Mouse (Mus musculus) embryonic facial prominence, embryonic 15.5 days (tissue): ENCODE measurements around the gene Diexf. TPM values are rescaled to one million over a fixed set of nuclear protein-coding genes. Genes with fewer than 3 reads are reported as not detected.

ENCODE experiments used
- ATAC-seq: fragments of 200-750 bp; cut with Nextera tagmentation; 2 replicates; pipeline ENCODE4 v1.8.0; 2017; ENCODE audit warnings: low read depth, moderate TSS enrichment; ENCODE audit not compliant: insufficient number of reproducible peaks, low FRiP score, low TSS enrichment
- H3K27ac ChIP-seq: fragments of 300-500 bp; sonication (generic); replicated peaks from 2 replicates; pipeline ENCODE4 v1.5.1; 2015; ENCODE audit warnings: mild to moderate bottlenecking, inconsistent platforms
- H3K27me3 ChIP-seq: fragments of 300-500 bp; sonication (generic); 2 replicates; pipeline ENCODE4 v1.6.1; 2015; ENCODE audit warnings: inconsistent platforms
- H3K36me3 ChIP-seq: fragments of 300-500 bp; sonication (generic); 2 replicates; pipeline ENCODE4 v1.6.1; 2015; ENCODE audit warnings: mild to moderate bottlenecking, inconsistent platforms
- H3K4me1 ChIP-seq: fragments of 300-500 bp; sonication (generic); 2 replicates; pipeline ENCODE4 v1.6.1; 2015; ENCODE audit warnings: inconsistent platforms
- H3K4me2 ChIP-seq: fragments of 300-500 bp; sonication (generic); replicated peaks from 2 replicates; pipeline ENCODE4 v1.6.1; 2015; ENCODE audit warnings: mild to moderate bottlenecking, inconsistent platforms
- H3K4me3 ChIP-seq: fragments of 300-500 bp; sonication (generic); replicated peaks from 2 replicates; pipeline ENCODE4 v1.5.1; 2015; ENCODE audit warnings: mild to moderate bottlenecking, inconsistent platforms
- H3K9ac ChIP-seq: fragments of 300-500 bp; sonication (generic); 2 replicates; pipeline ENCODE4 v1.6.1; 2015; ENCODE audit warnings: inconsistent platforms
- H3K9me3 ChIP-seq: fragments of 300-500 bp; sonication (generic); replicated peaks from 2 replicates; pipeline ENCODE4 v1.6.1; 2016; ENCODE audit warnings: inconsistent platforms
- WGBS: fragments of 180-500 bp; shearing (Covaris S2); methylation state at CpG from one replicate; pipeline ENCODE4 v1.1.7; 2015; 5-methylcytosine and 5-hydroxymethylcytosine counted together
- polyA plus RNA-seq: library from polyadenylated mRNA; unstranded; fragments of >200 nt; fragmentation: Nextera tagmentation; extraction: Ambion mirVana; gene quantifications from 2 replicates; pipeline ENCODE4 v1.2.1, GENCODE M21; 2015

The Diexf gene
- 8.2 and 8.6 TPM in 2 replicates for polyA plus RNA-seq

GRCm38 (mm10) chr1:193129786-193130455 lies at the start of gene Diexf:
Diexf (minus strand) TSS chr1:193130272.
- H3K36me3 ChIP-seq: peaks cover 19% of the 10 kb centered on the region
- ATAC-seq: peak; percentile 86
- H3K27ac ChIP-seq: 0 out of 2 replicates have a peak within 1 kb of the TSS, but pooled peaks have one; percentile 36
- H3K27me3 ChIP-seq: no peaks in the 10 kb centered on the region
- under 1% methylated on average over 61 of the region's 61 CpGs for WGBS
- H3K9me3 ChIP-seq: no peaks in the 10 kb centered on the region
- peak within 1 kb of the TSS; percentile 69 for H3K4me2 ChIP-seq
- H3K4me1 ChIP-seq: peaks cover 13% of the 10 kb centered on the region
- peak within 1 kb of the TSS; percentile 96 for H3K4me3 ChIP-seq
- H3K9ac ChIP-seq: peak within 1 kb of the TSS; percentile 90

- Histone ChIP-seq H3K27ac (peak overlapping the region; percentile 87; the same call in 1 of the 2 replicates), H3K4me3 (peak overlapping the region; percentile 71), H3K36me3 (no peaks in the 10 kb centered on the region), H3K9me3 (no peaks in the 10 kb centered on the region), H3K4me1 (peaks cover 31% of the 10 kb centered on the region), H3K27me3 (no peaks in the 10 kb centered on the region), H3K4me2 (peak overlapping the region; percentile 71), H3K9ac (peak overlapping the region; percentile 68; the same call in 1 of the 2 replicates)
- no peak for ATAC-seq
- 89% methylated on average over 13 of the region's 13 CpGs for WGBS
Observed at GRCm38 (mm10) chr1:193174143-193174733, 44.2 kb upstream of the Diexf start.

GRCm38 (mm10) chr1:193173810-193174129 lies 43.7 kb upstream of the Diexf start:
- Histone ChIP-seq H3K4me3 (peak overlapping the region; percentile 71), H3K4me2 (peak overlapping the region; percentile 71), H3K9me3 (no peaks in the 10 kb centered on the region), H3K9ac (peak overlapping the region; percentile 68), H3K4me1 (peaks cover 35% of the 10 kb centered on the region), H3K27ac (peak overlapping the region; percentile 87), H3K36me3 (no peaks in the 10 kb centered on the region), H3K27me3 (no peaks in the 10 kb centered on the region)
- ATAC-seq: no peak
- WGBS: 18% methylated on average over 9 of the region's 9 CpGs

- H3K36me3 ChIP-seq: no peaks in the 10 kb centered on the region
- H3K27me3 ChIP-seq: no peaks in the 10 kb centered on the region
- WGBS: 1% methylated on average over 48 of the region's 48 CpGs
- H3K4me2 ChIP-seq: peak overlapping the region; percentile 71
- H3K4me3 ChIP-seq: peak overlapping the region; percentile 71
- peak; percentile 98 for ATAC-seq
- H3K9ac ChIP-seq: peak overlapping the region; percentile 74
- H3K27ac ChIP-seq: peak overlapping the region; percentile 87
- H3K9me3 ChIP-seq: no peaks in the 10 kb centered on the region
- H3K4me1 ChIP-seq: peaks cover 33% of the 10 kb centered on the region
Observed at GRCm38 (mm10) chr1:193172991-193173809, 43.1 kb upstream of the Diexf start.

- Histone ChIP-seq H3K9ac (no peak overlapping the region), H3K4me2 (no peak overlapping the region), H3K27ac (no peak overlapping the region), H3K36me3 (no peaks in the 10 kb centered on the region), H3K4me3 (no peak overlapping the region), H3K27me3 (no peaks in the 10 kb centered on the region), H3K9me3 (no peaks in the 10 kb centered on the region), H3K4me1 (peaks cover 27% of the 10 kb centered on the region)
- ATAC-seq: no peak
- 57% methylated on average over 2 of the region's 2 CpGs for WGBS
Observed at GRCm38 (mm10) chr1:193169856-193170255, 39.8 kb upstream of the Diexf start.

GRCm38 (mm10) chr1:193169228-193169627 lies 39.2 kb upstream of the Diexf start:
- Histone ChIP-seq H3K27ac (no peak overlapping the region), H3K4me3 (no peak overlapping the region), H3K9me3 (no peaks in the 10 kb centered on the region), H3K36me3 (no peaks in the 10 kb centered on the region), H3K4me2 (no peak overlapping the region), H3K9ac (no peak overlapping the region), H3K27me3 (no peaks in the 10 kb centered on the region), H3K4me1 (peaks cover 21% of the 10 kb centered on the region)
- 57% methylated on average over 7 of the region's 7 CpGs for WGBS
- no peak for ATAC-seq

- Histone ChIP-seq H3K27me3 (no peaks in the 10 kb centered on the region), H3K4me2 (no peak within 1 kb of the TSS), H3K36me3 (no peaks in the 10 kb centered on the region), H3K4me3 (no peak within 1 kb of the TSS), H3K4me1 (peaks cover 15% of the 10 kb centered on the region), H3K27ac (no peak within 1 kb of the TSS), H3K9ac (no peak within 1 kb of the TSS), H3K9me3 (no peaks in the 10 kb centered on the region)
- no peak for ATAC-seq
- WGBS: 84% methylated on average over 3 of the region's 3 CpGs
Observed at GRCm38 (mm10) chr1:193167746-193168145, 37.7 kb upstream of the Diexf start, which contains the start of gene A130010J15Rik. A130010J15Rik (plus strand) TSS chr1:193168046.

- H3K4me1 ChIP-seq: peaks cover 32% of the 10 kb centered on the region
- no peaks in the 10 kb centered on the region for H3K27me3 ChIP-seq
- H3K9me3 ChIP-seq: no peaks in the 10 kb centered on the region
- peak overlapping the region; percentile 32; the same call in 1 of the 2 replicates for H3K4me2 ChIP-seq
- no peak overlapping the region for H3K4me3 ChIP-seq
- H3K9ac ChIP-seq: no peak overlapping the region
- no peak for ATAC-seq
- WGBS: 19% methylated on average over 18 of the region's 18 CpGs
- no peaks in the 10 kb centered on the region for H3K36me3 ChIP-seq
- H3K27ac ChIP-seq: no peak overlapping the region
Observed at GRCm38 (mm10) chr1:193160317-193161032, 30.4 kb upstream of the Diexf start.

- 39% methylated on average over 1 of the region's 1 CpGs for whole genome bisulfite sequencing
- Histone ChIP-seq H3K27me3 (0 out of 2 replicates have a peak, but pooled peaks cover 5% of the 10 kb centered on the region), H3K4me2 (no peak overlapping the region), H3K36me3 (no peaks in the 10 kb centered on the region), H3K9me3 (no peaks in the 10 kb centered on the region), H3K9ac (no peak overlapping the region), H3K27ac (no peak overlapping the region), H3K4me3 (no peak overlapping the region), H3K4me1 (peaks cover 32% of the 10 kb centered on the region)
- no peak for ATAC-seq
Observed at GRCm38 (mm10) chr1:193159613-193160012, 29.5 kb upstream of the Diexf start.

- H3K27ac ChIP-seq: no peak overlapping the region
- H3K36me3 ChIP-seq: no peaks in the 10 kb centered on the region
- no peak for ATAC-seq
- H3K9me3 ChIP-seq: no peaks in the 10 kb centered on the region
- no peak overlapping the region for H3K9ac ChIP-seq
- 46% methylated on average over 3 of the region's 3 CpGs for WGBS
- no peak overlapping the region for H3K4me3 ChIP-seq
- H3K27me3 ChIP-seq: peaks cover 9% of the 10 kb centered on the region; the same call in 1 of the 2 replicates
- peaks cover 32% of the 10 kb centered on the region for H3K4me1 ChIP-seq
- no peak overlapping the region for H3K4me2 ChIP-seq
Observed at GRCm38 (mm10) chr1:193159163-193159562, 29.1 kb upstream of the Diexf start.
